Mouse (Mus musculus) lung, embryonic 15.5 days (tissue): Measurements from ENCODE around the gene Prlr. TPM values are rescaled to one million over a fixed set of nuclear protein-coding genes. Genes with fewer than 3 reads are reported as not detected.

Experiments used
- ATAC-seq: fragments of 200-750 bp; cut with Nextera tagmentation; 2 replicates; pipeline ENCODE4 v1.8.0; 2017; ENCODE audit warnings: moderate number of reproducible peaks, borderline replicate concordance; ENCODE audit not compliant: low FRiP score, low TSS enrichment; ENCODE audit errors: extremely low read depth
- H3K27ac ChIP-seq: fragments of 300-500 bp; sonication (generic); 2 replicates; pipeline ENCODE4 v1.5.1; 2015; ENCODE audit warnings: moderate library complexity, mild to moderate bottlenecking, inconsistent platforms
- H3K27me3 ChIP-seq: fragments of 300-500 bp; sonication (generic); 2 replicates; pipeline ENCODE4 v1.6.1; 2015; ENCODE audit warnings: inconsistent platforms
- H3K36me3 ChIP-seq: fragments of 300-500 bp; sonication (generic); 2 replicates; pipeline ENCODE4 v1.6.1; 2015; ENCODE audit warnings: inconsistent platforms
- H3K4me1 ChIP-seq: fragments of 300-500 bp; sonication (generic); 2 replicates; pipeline ENCODE4 v1.6.1; 2015; ENCODE audit warnings: inconsistent platforms
- H3K4me2 ChIP-seq: fragments of 300-500 bp; sonication (generic); 2 replicates; pipeline ENCODE4 v1.6.1; 2015; ENCODE audit warnings: inconsistent platforms, mild to moderate bottlenecking, moderate library complexity
- H3K4me3 ChIP-seq: fragments of 300-500 bp; sonication (generic); 2 replicates; pipeline ENCODE4 v1.5.1; 2015; ENCODE audit warnings: mild to moderate bottlenecking, inconsistent platforms
- H3K9ac ChIP-seq: fragments of 300-500 bp; sonication (generic); 2 replicates; pipeline ENCODE4 v1.6.1; 2015; ENCODE audit warnings: inconsistent platforms
- H3K9me3 ChIP-seq: fragments of 300-500 bp; sonication (generic); 2 replicates; pipeline ENCODE4 v1.6.1; 2016; ENCODE audit warnings: inconsistent platforms
- WGBS: fragments of 180-500 bp; shearing (Covaris S2); methylation state at CpG from one replicate; pipeline ENCODE4 v1.1.7; 2015; 5-methylcytosine and 5-hydroxymethylcytosine counted together
- polyA plus RNA-seq: library from polyadenylated mRNA; unstranded; fragments of >200 nt; fragmentation: Nextera tagmentation; extraction: Ambion mirVana; gene quantifications from 2 replicates; pipeline ENCODE4 v1.2.1, GENCODE M21; 2015

Prlr gene
- polyA plus RNA-seq, 1 experiment from 2014 or later = 0.20 TPM

DNA sequence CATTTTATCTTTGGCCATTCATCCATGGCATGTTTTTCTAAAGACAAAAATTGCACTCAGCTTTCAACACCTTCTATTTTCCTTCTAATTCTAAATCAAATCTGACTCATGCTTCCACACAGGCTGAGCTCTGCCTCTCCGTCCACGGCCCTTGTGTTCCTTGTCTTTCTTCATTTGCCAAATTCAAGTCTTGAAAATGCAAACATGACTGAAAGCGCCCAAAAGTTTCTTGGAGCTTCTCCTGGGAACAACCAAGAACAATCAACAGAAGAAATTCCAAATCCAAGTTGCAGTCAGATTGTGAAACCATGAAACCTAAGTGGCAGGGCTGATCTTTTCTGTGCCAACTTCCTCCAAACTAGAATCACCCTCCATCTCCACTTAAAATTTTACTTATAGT is 161.6 kb downstream of the Prlr start:
- H3K4me1 ChIP-seq = no peaks in the 10 kb centered on the region
- H3K9me3 ChIP-seq = no peaks in the 10 kb centered on the region
- H3K36me3 ChIP-seq = no peaks in the 10 kb centered on the region
- no peak for ATAC-seq
- H3K27me3 ChIP-seq = no peaks in the 10 kb centered on the region
- no peak overlapping the region for H3K9ac ChIP-seq
- no peak overlapping the region for H3K27ac ChIP-seq
- H3K4me2 ChIP-seq = no peak overlapping the region
- 66% methylated on average over 3 of the region's 3 CpGs for WGBS
- no peak overlapping the region for H3K4me3 ChIP-seq

DNA sequence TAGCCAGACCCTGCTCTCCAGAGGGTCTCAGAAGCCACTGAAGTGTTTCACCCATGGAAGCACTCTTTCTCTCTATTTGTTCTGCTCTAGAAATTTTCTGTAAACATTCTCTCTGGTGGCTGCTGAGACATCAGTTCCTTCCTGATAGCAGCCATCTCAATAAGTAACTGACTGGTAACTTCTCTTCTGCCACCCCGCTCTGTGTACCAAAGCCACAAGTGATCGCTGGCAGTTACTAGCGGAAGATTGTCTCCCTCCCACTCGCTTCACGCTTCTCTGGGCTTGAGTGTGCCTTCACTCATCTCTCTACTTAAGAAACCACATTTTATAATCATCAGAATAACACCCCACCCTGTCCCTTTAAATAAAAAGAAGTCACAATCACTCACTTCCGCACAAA is 170.0 kb downstream of the Prlr start:
- 59% methylated on average over 6 of the region's 6 CpGs for WGBS
- ATAC-seq = no peak

DNA sequence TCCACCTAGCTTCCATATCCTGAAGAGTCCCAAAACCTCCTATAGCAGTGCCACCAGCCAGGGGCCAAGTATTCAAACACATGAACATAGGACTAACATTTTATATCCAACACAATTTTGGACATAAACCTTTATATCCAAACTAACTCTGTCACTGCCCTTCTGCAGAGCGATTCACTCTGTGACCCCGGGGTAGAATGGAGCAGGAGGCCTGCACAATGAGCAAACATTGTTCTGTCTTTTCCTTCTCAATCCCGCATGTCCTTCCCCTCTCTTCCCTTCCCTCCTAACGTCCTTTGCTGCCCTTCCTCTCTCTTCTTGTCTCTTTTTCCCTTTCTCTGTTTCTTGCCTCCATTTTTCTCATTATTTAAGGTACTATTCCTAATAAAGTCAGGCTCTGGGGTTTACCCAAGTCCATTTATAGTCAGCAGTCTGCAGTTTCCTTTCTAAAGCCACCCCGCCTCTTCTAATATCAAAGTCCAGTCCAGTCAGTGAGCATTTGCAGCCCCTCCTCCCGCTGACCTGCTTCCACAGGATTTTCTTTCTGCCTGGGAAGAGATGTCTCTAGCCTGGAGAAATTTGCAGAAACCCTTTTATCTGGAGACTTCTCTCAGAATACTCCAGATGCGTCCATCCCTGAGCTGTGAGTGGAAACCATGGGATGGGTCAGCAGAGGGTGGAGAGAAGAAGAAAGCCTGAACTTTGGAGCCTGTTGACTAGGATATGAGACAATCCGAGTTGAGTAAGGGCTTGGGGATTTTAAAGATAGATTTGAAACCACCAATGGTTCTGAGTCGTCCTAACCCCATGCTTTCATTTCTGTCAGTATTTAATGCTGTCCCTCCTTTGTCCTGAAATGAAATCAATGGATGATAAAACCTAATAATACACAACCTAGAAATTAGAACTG is 181.3 kb downstream of the Prlr start, which contains the start of gene Agxt2:
TSS of gene Agxt2 (plus strand) at position 494 of the 910 bp plus-strand sequence.
- Histone ChIP-seq H3K9me3 (no peaks in the 10 kb centered on the region), H3K9ac (no peak within 1 kb of the TSS), H3K36me3 (no peaks in the 10 kb centered on the region), H3K27ac (no peak within 1 kb of the TSS), H3K4me2 (no peak within 1 kb of the TSS), H3K27me3 (no peaks in the 10 kb centered on the region), H3K4me3 (no peak within 1 kb of the TSS), H3K4me1 (no peaks in the 10 kb centered on the region)
- no peak for ATAC-seq
- WGBS = 72% methylated on average over 9 of the region's 9 CpGs

More for the DNA sequence above, 170.0 kb downstream of the Prlr start:
- Histone ChIP-seq H3K4me3 (no peak overlapping the region), H3K4me2 (no peak overlapping the region), H3K27me3 (no peaks in the 10 kb centered on the region), H3K9me3 (no peaks in the 10 kb centered on the region), H3K9ac (no peak overlapping the region), H3K36me3 (no peaks in the 10 kb centered on the region), H3K27ac (no peak overlapping the region), H3K4me1 (no peaks in the 10 kb centered on the region)

DNA sequence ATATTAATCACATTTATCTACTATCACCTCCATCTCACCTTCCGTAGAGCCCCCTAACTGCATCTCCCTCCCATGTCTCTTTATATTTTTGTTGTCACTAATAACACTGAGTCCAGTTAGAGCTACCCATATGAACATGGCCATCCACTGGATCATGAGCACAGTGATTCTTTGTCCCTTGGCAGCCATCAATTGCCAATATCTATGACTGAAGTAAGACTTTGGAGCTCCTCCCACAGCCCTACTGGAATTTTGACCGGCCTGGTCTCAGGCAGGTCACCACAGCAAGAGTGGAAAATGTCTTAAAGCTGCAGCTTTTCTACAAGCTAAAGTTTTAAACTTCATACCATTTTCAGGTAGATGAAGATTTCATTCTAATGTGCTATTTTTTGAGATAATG is 189.3 kb downstream of the Prlr start:
- 86% methylated on average over 2 of the region's 2 CpGs for WGBS
- no peak overlapping the region for H3K4me3 ChIP-seq
- no peaks in the 10 kb centered on the region for H3K27me3 ChIP-seq
- no peak overlapping the region for H3K9ac ChIP-seq
- H3K9me3 ChIP-seq = no peaks in the 10 kb centered on the region
- no peak overlapping the region for H3K27ac ChIP-seq
- no peak overlapping the region for H3K4me2 ChIP-seq
- ATAC-seq = no peak
- no peaks in the 10 kb centered on the region for H3K4me1 ChIP-seq
- no peaks in the 10 kb centered on the region for H3K36me3 ChIP-seq

DNA sequence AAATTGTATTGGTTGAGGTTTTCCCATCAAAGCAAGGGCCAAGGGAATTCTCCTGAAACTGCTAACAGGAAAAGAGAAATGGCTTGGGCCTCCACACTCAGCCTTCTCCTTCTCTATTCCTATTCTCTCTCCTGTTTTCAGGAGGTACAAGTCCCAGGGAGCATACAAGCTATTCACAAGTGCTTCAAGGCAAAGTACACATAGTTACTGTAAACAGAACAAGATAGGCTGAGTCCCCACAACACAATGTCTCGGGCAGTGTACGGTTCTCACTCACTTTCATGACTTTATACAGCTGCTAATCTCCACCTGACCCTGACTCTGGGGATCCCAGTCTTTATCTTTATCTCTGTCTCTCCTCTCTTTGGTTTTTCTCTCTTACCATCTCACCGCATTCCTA is 198.4 kb downstream of the Prlr start:
- ATAC-seq = no peak
- H3K9me3 ChIP-seq = no peaks in the 10 kb centered on the region
- no peaks in the 10 kb centered on the region for H3K27me3 ChIP-seq
- H3K27ac ChIP-seq = no peak overlapping the region
- H3K36me3 ChIP-seq = no peaks in the 10 kb centered on the region
- H3K4me2 ChIP-seq = no peak overlapping the region
- no peak overlapping the region for H3K4me3 ChIP-seq
- H3K9ac ChIP-seq = no peak overlapping the region
- no peaks in the 10 kb centered on the region for H3K4me1 ChIP-seq
- WGBS = 19% methylated on average over 3 of the region's 3 CpGs

DNA sequence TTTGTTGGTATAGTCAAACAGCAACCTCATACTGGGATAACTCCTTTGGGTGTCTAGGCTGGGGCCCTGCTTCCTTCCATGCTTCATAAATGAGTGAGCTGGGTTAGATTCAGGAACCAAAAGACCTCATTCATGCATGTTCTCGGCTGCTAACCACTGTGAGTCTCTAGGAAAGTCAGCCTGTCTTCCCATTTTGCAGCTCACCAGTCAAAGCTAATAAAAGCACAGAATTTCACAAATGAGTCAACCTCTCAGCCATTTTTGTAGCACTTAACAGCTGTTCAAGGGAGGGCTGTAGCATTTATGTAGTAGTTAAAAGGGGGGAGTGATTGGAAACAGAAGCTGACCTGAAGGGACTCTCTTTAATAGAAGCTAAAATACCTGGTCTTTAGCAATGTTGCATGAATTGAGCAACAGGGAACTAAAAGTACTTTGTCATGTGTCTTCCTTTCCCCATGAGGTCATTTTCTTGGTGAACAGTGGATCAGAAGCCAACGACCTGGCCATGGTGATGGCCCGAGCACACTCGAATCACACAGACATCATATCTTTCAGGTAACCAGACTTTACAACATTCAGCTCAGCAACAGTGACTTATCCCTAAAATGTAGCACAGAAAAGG is 201.4 kb downstream of the Prlr start:
- Histone ChIP-seq H3K4me2 (no peak overlapping the region), H3K4me3 (no peak overlapping the region), H3K9ac (no peak overlapping the region), H3K27ac (no peak overlapping the region), H3K9me3 (no peaks in the 10 kb centered on the region), H3K36me3 (no peaks in the 10 kb centered on the region), H3K27me3 (no peaks in the 10 kb centered on the region), H3K4me1 (no peaks in the 10 kb centered on the region)
- WGBS = 78% methylated on average over 4 of the region's 4 CpGs
- ATAC-seq = no peak

DNA sequence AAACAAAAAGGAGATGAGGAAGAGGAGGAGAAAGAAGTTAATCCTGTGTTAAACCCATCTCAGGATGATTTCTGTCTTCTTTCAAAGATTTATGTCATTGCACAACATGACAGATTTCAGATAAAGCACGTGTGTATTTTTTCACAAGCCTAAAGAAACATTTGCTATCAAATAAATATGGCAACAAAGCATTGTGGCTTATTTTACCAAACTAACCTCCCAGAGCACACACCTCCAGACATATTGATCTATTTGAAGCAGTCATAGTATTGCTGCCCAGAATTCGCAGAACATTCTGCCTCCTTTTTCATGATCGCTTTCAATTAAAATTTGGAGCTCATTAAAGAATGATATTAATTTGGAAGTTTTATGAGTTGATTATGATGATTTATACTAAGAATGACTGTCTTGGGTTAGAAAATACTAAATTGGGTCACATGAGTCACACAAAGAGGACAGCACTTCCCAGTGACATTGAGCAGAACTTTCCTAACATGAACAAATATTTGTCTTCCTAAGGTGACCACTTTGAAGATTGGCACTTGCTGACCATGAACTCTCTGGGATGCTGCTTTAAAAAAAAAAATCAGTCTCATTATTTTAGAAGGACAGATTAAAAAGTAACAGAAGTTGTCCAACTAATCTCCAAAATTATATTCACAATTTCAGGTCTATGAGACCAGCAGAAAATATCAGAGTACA is 202.9 kb downstream of the Prlr start:
- Histone ChIP-seq H3K9me3 (no peaks in the 10 kb centered on the region), H3K4me3 (no peak overlapping the region), H3K4me1 (no peaks in the 10 kb centered on the region), H3K36me3 (no peaks in the 10 kb centered on the region), H3K27ac (no peak overlapping the region), H3K27me3 (no peaks in the 10 kb centered on the region), H3K9ac (no peak overlapping the region), H3K4me2 (no peak overlapping the region)
- WGBS = 87% methylated on average over 3 of the region's 3 CpGs
- ATAC-seq = no peak

DNA sequence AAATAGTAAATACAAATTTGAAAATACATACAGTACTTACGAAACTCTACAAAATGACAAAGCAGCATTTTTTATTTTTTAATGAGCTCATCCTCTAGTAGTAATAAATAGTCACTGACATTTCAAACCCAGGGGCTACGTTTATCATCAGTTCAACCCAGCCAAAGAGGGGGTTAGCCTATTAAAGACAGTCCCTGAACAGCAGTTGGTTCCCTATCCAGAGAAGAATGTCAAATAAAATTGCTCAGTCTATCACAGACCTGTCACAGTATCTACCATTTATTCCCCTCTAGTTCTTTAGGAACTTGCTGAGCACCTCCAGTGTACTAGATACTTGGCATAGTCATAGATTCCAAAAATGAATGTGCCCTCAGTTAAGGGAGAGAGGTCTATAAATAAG is 210.2 kb downstream of the Prlr start:
- Histone ChIP-seq H3K9ac (no peak overlapping the region), H3K27me3 (no peaks in the 10 kb centered on the region), H3K4me2 (no peak overlapping the region), H3K4me1 (no peaks in the 10 kb centered on the region), H3K9me3 (no peaks in the 10 kb centered on the region), H3K27ac (no peak overlapping the region), H3K4me3 (no peak overlapping the region), H3K36me3 (no peaks in the 10 kb centered on the region)
- 74% methylated on average over 2 of the region's 2 CpGs for WGBS
- ATAC-seq = no peak

Other genes with a start within 250 kb of the Prlr start
- gene Gm21973, start 148.1 kb downstream of the Prlr start, polyA plus RNA-seq = not detected in 2 replicates
- gene Agxt2, start 181.3 kb downstream of the Prlr start, polyA plus RNA-seq = not detected in 2 replicates